Mouse (Mus musculus): ENCODE data around the gene Iqschfp.

Gene Iqschfp

GRCm38 (mm10) chr3:68351461-68351860, 459.4 kb downstream of the Iqschfp start:
- no peak for DNase-seq (ENCODE audit: low spot score in 2 of 2)

DNA sequence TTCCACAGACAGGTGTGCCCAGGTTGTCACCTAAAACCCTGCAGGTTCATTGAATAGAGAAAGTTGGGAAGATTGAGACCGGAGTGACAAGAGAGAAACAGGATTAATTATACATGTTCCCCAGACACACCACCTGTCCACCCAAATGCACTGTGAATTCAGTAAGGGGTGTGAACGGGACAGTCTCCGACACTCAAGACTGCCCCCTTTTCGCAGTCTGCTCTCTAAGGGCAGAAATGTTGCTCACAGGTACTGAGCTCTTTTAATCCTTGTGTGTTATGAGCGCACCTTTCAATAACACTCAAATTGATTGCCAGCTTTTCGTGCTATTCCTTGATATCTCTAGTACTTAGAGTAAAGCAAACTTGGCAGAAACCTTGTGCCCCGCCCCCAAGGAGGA, 460.9 kb downstream of the Iqschfp start:
- DNase-seq (ENCODE audit: low spot score in 2 of 2): no peak

- DNase-seq (ENCODE audit: low spot score in 2 of 2): no peak
These were observed 461.5 kb downstream of the Iqschfp start for GRCm38 (mm10) chr3:68353492-68353891.

GRCm38 (mm10) chr3:68356516-68356915, 464.5 kb downstream of the Iqschfp start:
- no peak for DNase-seq (ENCODE audit: low spot score in 2 of 2)

DNA sequence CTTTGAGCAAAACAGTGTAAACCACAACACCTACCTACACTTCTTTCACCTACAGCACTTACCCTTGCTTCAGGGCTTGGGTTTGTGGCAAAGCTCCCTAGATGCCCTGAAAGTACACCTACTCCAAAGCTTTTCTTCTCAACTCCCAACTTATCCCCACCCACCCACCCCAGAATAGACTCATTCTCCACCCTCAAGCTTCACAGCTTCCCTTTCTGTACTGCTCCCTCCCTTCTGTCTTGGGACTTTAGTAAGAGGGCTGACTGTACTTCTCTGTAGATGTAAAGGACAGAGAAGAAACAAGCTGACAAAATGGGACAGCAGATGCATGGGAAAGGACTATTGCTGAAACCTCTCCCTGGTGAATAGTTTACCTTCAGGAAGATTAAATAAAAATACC, 476.0 kb downstream of the Iqschfp start:
- DNase-seq (ENCODE audit: low spot score in 2 of 2): no peak

GRCm38 (mm10) chr3:68372925-68373324, 480.9 kb downstream of the Iqschfp start:
- DNase-seq (ENCODE audit: low spot score in 2 of 2): no peak

DNA sequence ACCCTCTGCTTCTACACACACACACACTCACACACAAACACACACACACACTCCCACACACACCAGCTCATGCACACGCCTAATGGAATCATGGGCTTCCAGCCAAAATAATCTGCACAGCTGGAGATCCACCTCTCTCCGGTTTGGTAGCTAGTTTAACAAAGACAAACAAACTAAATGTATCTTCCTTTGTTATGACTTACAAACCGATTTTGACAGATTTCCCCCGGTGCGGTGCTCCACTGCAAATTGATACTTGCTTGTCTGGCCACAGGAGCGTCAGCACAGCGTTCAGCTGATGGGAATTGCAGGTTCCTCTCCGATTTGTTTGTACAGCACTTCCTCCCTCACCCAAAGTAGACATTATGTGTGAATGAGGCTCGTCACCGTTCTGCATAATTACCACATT, 483.1 kb downstream of the Iqschfp start:
- no peak for DNase-seq (ENCODE audit: low spot score in 2 of 2)

DNA sequence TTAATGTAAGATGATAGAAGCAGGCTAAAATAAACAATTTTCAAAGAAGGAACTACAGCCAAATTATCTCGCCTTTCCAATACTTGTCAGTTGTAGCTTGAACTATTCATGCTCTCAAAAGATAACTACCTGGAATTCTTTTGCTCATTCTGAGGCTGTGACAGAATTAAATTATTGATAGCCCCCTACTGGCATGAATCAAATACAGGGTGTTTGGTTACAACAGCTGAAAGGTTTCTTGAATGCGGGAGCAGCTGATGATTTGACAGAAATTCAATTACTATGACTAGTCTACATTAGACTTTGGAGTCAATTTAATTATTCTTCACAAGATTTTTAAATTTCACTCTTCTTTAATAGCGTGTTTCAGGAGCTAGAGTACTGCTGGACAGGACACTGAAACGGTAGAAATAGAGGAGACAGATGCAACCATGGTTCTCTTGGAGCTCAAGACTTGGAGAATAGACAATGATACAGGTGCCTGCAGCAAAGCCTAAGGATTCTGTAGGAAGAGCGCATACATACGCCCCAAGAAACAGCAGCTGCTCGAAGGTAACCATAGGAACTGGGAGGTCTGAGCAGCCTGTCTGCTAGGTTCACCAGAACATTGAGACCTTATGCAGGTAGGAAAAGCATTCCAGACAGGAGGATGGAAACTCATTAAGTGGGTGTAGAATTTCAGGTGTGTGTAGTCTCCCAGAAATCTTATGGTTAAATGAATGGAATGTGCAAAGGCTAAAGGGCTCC, 485.6 kb downstream of the Iqschfp start:
- DNase-seq (ENCODE audit: low spot score in 2 of 2): no peak

- DNase-seq (ENCODE audit: low spot score in 2 of 2): no peak
These were observed 486.8 kb downstream of the Iqschfp start for GRCm38 (mm10) chr3:68378799-68379198.

- no peak for DNase-seq (ENCODE audit: low spot score in 2 of 2)
These were observed 487.2 kb downstream of the Iqschfp start for GRCm38 (mm10) chr3:68379242-68379641.

DNA sequence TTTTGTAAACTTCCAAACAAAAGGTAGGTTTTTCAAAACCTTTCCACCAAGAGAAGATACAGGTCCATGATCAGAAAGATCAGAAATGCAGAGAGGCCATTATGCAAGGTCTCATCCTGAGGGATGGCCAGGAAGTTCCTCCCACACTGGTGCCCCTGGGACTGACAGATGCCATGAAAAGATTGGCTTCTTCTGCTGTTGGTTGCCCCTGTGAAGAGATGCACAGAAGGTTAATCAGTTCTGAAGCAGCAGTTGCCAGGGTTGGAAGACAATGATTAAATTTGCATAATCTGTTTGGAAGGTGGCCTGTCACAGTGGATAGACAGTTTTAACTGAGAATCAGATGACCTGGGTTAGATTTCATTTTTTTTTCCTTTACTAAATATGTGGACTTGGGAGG, 491.6 kb downstream of the Iqschfp start:
- no peak for DNase-seq (ENCODE audit: low spot score in 2 of 2)

DNA sequence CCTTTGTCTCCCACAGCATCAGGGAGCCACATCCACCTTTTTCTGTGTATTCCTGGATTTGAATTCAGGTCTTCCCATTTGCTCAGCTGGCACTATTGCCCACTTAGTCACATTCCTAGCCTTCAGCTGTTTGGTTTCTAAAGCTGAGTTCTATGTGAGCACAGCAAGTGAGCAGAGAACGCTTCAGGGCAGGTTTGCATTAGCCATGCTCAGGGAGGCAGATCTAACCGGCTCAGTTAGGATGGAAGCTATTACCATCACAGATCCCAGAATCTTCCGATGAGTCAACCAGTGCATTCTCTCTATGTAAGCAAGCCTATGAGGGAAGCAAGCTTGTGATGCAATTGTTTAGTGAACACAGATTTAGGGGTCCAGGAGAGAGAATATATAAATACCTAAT, 493.5 kb downstream of the Iqschfp start:
- no peak for DNase-seq (ENCODE audit: low spot score in 2 of 2)

DNA sequence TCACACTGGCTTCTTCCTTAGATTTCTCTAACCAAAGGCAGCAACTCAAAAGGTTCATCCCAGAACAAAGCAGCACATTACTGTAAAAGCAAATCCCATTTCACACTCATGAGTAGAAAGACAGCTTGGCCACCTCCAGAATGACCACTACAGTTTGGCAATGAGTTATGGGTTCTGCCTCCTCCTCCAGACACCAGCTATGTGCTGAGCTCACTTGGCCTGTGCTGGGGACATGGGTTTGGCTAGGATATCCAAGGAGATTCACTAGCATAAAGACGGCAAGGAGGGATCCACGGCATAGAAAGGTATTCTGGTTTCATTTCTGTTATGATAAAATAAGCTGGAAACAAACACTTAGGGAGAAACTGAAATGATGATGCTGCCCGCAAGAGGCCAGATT, 496.0 kb downstream of the Iqschfp start:
- DNase-seq (ENCODE audit: low spot score in 2 of 2): no peak

DNA sequence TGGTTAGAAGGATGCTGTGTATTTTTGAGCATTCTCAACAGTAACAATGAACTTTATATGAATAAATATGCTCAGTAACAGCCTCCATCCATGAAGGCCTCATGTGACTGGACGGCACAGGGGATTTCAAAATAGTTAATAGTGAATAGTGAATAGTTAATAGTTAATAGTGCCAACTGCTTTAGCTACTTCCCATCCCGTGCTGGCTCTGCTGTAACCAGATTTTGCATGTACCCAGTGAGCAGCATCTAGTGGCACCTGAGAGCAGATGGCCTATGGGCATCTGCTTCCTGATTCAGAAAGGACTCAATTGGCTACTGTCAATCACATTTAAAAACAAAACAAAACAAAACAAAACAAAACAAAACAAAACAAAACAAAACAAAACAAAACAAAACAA, 501.5 kb downstream of the Iqschfp start:
- no peak for DNase-seq (ENCODE audit: low spot score in 2 of 2)

DNA sequence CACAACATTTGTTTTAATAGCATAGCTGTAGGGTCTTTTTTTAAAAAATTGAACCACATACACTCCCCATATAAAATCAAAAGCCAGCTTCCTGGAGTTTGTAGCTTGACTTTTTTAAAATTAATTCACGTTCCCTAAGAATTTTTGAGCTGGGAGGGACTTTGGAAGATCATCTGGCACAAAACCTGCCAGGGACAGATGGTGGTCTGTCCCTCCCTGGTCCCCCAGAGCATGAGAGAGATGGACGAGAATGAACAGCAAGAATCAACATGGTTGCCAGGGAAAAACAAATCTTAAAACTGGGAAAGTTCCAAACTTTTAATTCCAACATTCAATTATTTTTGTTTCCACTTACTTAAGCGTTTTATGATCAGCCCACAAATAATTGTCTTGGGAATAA, 506.7 kb downstream of the Iqschfp start:
- no peak for DNase-seq (ENCODE audit: low spot score in 2 of 2)

DNA sequence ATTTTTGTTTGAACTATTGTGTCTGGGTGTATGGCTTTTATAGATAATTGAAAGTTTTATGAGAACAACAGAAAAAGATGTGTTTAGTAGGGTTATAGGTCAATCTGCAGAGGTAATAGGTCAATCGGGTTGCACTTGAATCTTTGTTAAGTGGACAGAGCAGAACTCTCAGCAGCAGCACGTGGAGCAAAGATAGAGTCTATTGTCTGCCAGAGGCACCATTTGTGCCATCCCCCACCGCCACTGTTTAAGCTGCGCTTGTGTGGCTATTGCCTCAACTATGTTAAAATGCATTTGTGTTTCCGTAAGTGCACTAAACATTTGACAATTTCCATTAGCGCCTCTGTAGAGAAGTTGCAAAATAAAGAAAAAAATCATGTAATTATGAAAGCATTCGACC, 508.1 kb downstream of the Iqschfp start:
- no peak for DNase-seq (ENCODE audit: low spot score in 2 of 2)

DNA sequence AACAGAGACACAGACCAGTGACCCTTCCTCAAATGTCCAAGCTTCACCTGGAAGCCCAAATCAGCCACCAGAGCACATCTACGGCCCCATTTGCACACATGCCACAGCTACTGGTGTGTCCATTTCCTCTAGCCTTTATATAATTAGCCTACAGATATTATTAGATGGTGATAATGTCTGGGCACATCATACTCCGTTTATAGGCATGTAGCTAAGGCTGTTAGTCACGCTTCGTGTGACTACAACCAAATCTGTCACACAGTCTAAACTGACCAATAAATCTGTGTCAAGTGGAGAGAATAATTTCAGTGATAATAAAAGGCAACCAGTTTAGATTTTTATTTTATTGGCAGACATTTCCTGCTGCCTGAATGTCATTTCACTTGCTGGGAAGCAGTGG, 511.3 kb downstream of the Iqschfp start:
- DNase-seq (ENCODE audit: low spot score in 2 of 2): no peak

- DNase-seq (ENCODE audit: low spot score in 2 of 2): no peak
These were observed 511.8 kb downstream of the Iqschfp start for GRCm38 (mm10) chr3:68403783-68404217.

DNA sequence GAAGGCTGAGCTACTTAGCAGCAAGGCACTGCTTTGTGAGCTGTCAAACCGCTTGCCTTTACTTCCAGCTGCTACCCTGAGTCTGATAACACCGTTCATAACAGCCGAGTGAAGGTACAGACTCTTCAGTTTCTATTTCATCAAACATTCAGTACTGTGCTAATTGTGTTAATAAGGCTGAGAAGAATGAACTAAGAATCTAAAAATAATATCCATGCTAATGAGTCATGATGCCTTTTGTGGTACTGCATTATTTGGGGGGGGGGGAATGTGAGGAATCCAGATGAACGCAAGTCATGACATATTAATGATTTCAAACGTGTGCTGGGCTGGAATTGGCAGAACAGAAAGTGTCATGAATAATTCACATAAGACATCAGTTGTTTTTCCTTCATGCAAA, 513.7 kb downstream of the Iqschfp start:
- no peak for DNase-seq (ENCODE audit: low spot score in 2 of 2)

- no peak for DNase-seq (ENCODE audit: low spot score in 2 of 2)
These were observed 520.2 kb downstream of the Iqschfp start for GRCm38 (mm10) chr3:68412262-68412661.

DNA sequence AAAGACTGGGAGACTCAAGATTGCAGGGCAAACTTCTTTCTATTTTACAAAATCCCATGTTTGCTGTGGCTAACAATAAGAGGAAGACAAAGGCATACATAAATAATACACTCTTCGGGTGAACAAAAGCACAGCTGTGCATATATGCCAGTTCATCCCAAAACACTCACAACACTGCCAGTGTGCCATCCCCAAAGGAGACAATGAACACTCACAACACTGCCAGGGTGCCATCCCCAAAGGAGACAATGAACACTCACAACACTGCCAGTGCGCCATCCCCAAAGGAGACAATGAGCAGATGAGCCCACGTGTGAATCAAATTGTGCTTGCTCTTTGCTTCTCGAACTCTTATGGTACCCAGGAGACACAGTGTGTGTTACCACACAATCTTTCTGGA, 527.8 kb downstream of the Iqschfp start:
- no peak for DNase-seq (ENCODE audit: low spot score in 2 of 2)

- DNase-seq (ENCODE audit: low spot score in 2 of 2): no peak
These were observed 528.9 kb downstream of the Iqschfp start for GRCm38 (mm10) chr3:68420927-68421326.

- DNase-seq (ENCODE audit: low spot score in 2 of 2): no peak
These were observed 529.8 kb downstream of the Iqschfp start for GRCm38 (mm10) chr3:68421849-68422248.

- DNase-seq (ENCODE audit: low spot score in 2 of 2): no peak
These were observed 536.0 kb downstream of the Iqschfp start for GRCm38 (mm10) chr3:68428081-68428480.

Data from spleen, postnatal 36 days (tissue).